Mouse (Mus musculus): ENCODE data around the gene Mia. TPM values are rescaled to one million over a fixed set of nuclear protein-coding genes. Genes with fewer than 3 reads are reported as not detected.

The Mia gene
- polyA plus RNA-seq, 1 experiment from 2014 or later: 0.45 TPM

DNA sequence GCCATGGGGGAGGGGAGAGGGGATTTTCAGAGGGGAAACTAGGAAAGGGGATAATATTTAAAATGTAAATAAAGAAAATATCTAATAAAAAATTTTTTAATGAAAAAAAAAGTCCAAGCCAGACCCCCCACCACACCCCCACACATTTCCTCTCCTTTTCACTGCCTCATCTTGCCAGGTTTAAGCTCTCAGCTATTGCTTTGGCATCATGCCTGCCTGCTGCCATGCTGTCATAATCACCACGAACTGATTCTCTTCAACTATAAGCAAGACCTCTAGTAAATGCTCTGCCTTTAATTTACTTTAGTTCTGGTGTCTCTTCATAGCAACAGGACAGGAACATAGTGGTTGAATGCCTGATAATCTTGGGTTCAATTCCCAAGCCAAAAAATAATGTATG, 1.5 kb upstream of the Mia start:
- H3K27me3 ChIP-seq (replicated peaks): no peaks in the 10 kb centered on the region
- no peak for ATAC-seq
- H3K4me3 ChIP-seq: no peak overlapping the region
- 74% methylated on average over 1 of the region's 1 CpGs for WGBS (ENCODE audit: insufficient replicate concordance)
- peaks cover 48% of the 10 kb centered on the region for H3K36me3 ChIP-seq
- no peak overlapping the region for H3K4me2 ChIP-seq
- no peak overlapping the region for H3K27ac ChIP-seq
- no peak overlapping the region for H3K9ac ChIP-seq
- peaks cover 22% of the 10 kb centered on the region for H3K4me1 ChIP-seq
- H3K9me3 ChIP-seq (replicated peaks): no peaks in the 10 kb centered on the region

DNA sequence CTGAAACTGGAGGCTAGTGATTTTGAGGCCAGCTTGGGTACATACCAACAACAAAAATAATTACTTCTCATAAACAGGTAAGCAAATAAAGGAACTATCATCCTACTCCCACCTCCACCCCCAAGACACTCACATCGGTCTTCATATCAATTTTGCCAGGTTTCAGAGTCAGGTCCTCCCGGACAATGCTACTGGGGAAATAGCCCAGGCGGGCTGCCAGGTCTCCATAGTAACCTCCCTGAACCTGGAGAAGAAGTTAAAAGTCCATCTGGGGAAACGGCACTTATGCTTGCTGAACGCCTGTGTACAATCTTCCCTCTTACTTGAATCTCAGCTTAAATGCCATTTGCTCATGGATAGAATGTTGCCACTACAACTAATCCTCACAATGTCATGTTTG, 921 bp downstream of the Mia start:
- WGBS (ENCODE audit: insufficient replicate concordance): 77% methylated on average over 5 of the region's 5 CpGs
- no peak overlapping the region for H3K4me2 ChIP-seq

DNA sequence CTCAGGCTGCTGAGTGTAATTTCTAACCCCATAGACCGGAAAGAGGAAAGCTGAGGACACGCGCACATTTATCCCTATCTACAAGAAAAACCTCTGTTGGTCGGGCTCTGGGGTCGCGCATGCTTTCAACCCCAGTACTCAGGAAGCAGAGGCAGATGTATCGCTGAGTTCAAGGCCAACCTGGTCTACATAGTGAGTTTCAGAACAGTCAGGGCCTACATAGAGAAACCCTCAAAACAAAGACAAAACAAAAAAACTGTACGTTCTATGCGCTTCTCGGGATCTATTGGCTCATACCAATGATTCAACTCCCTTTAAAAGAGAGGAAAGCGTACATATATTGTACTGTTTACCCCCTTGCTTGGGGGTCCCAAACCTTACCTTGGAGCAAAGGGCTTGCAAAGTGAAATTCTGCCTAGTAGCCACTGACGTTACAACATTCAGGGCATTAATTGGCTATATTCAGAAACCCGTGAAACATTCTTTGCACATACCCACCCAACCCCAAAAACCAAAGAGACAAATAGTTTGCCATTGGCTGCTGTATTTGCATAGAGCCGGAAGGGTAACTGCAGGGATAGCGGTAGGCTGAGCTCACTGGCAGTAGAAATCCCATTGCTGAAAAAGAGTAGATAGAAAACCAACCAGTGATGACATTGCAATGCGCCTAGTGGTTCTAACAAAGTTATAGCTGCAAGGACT, 1.6 kb downstream of the Mia start:
- Histone ChIP-seq H3K36me3 (peaks cover 30% of the 10 kb centered on the region), H3K4me3 (peak overlapping the region; percentile 74), H3K4me2 (peak overlapping the region; percentile 81), H3K27me3 (replicated peaks) (no peaks in the 10 kb centered on the region), H3K4me1 (peaks cover 27% of the 10 kb centered on the region), H3K27ac (peak overlapping the region; percentile 66), H3K9ac (peak overlapping the region; percentile 53; the same call in 1 of the 2 replicates), H3K9me3 (replicated peaks) (no peaks in the 10 kb centered on the region)
- WGBS (ENCODE audit: insufficient replicate concordance): 43% methylated on average over 16 of the region's 16 CpGs
- no peak for ATAC-seq

More for the DNA sequence above, 921 bp downstream of the Mia start:
- Histone ChIP-seq H3K27me3 (replicated peaks) (no peaks in the 10 kb centered on the region), H3K27ac (0 out of 2 replicates have a peak overlapping the region, but pooled peaks have one; percentile 66), H3K36me3 (peaks cover 30% of the 10 kb centered on the region), H3K9ac (no peak overlapping the region), H3K4me1 (peaks cover 23% of the 10 kb centered on the region), H3K9me3 (replicated peaks) (no peaks in the 10 kb centered on the region), H3K4me3 (no peak overlapping the region)
- ATAC-seq: no peak

DNA sequence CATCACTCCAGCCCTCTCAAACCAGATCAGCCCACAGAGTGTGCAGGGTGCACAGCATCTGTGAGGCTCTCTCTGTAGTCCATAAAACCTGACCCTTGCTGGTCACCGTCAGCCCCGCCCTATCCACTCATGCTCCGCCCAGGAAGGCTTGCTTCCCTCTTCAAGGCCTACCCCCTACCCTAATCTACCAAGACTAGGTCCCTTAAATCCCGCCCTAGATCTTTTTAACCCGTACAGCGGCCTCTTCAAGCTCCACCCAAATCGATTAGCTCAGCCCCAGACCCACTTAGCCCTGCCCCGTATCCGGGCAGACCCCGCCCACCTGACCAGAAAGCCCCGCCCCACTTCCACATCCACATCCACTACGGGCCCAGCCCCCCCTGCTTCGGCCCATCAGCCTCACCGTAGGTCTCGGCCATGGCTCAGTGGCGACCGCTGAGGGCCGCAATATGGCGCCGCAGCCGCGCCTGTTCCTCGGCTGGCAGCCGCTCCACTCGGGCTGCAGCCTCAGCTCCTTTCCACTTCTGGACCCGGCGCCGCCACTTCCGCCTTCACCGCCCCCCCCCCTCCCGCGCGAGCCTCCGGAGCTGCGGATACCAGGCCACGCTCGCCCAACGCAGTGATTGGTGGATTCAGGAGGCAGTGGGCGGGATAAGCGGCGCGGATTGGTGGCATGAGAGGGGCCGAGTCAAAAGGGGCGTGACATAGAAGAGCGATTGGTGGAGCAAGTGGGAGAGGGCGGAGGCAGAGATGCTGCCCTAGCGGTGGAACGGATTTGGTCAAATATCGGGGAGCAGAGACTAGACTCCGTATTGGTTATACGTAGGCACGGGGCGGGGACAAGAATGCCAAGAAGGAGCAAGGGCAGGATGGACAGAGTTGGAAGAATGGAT, 2.4 kb downstream of the Mia start, which contains the start of gene Rab4b:
Gene Rab4b (minus strand): TSS at position 573 of the 893 bp plus-strand sequence.
- Histone ChIP-seq H3K9me3 (replicated peaks) (no peaks in the 10 kb centered on the region), H3K4me2 (peak within 1 kb of the TSS; percentile 81), H3K27ac (peak within 1 kb of the TSS; percentile 86), H3K36me3 (peaks cover 32% of the 10 kb centered on the region), H3K4me3 (peak within 1 kb of the TSS; percentile 74), H3K27me3 (replicated peaks) (no peaks in the 10 kb centered on the region), H3K9ac (peak within 1 kb of the TSS; percentile 64), H3K4me1 (peaks cover 32% of the 10 kb centered on the region)
- ATAC-seq: peak; percentile 96
- under 1% methylated on average over 52 of the region's 53 CpGs for WGBS (ENCODE audit: insufficient replicate concordance)

GRCm38 (mm10) chr7:27177942-27178323, 3.0 kb downstream of the Mia start:
- ATAC-seq: 0 out of 2 replicates have a peak, but pooled peaks have one; percentile 0
- WGBS (ENCODE audit: insufficient replicate concordance): 16% methylated on average over 4 of the region's 4 CpGs
- Histone ChIP-seq H3K27ac (peak overlapping the region; percentile 86), H3K4me1 (peaks cover 32% of the 10 kb centered on the region), H3K4me2 (peak overlapping the region; percentile 81), H3K27me3 (replicated peaks) (no peaks in the 10 kb centered on the region), H3K4me3 (peak overlapping the region; percentile 74), H3K9ac (peak overlapping the region; percentile 64), H3K36me3 (peaks cover 31% of the 10 kb centered on the region), H3K9me3 (replicated peaks) (no peaks in the 10 kb centered on the region)

DNA sequence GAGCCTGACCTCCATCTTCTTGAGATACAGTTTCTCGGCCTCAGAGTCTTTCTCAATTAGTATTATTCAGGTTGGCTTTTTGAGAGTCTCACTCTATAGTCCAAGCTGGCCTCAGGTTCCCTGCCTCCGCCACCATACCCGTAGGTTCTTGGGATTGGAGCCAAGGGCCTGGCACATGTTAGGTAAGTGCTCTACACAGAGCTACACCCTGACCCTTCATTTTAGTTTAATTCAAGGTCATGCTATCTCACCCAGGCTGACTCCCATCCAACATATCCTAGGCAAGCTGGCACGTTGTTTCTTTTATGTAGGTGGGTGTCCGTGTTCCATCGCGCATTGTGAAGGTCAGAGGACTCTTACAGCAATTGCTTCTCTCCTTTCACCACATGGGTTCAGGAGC, 6.1 kb downstream of the Mia start:
- Histone ChIP-seq H3K9ac (no peak overlapping the region), H3K27me3 (replicated peaks) (no peaks in the 10 kb centered on the region), H3K4me2 (no peak overlapping the region), H3K4me1 (peaks cover 26% of the 10 kb centered on the region), H3K27ac (no peak overlapping the region), H3K9me3 (replicated peaks) (no peaks in the 10 kb centered on the region), H3K4me3 (no peak overlapping the region), H3K36me3 (peaks cover 46% of the 10 kb centered on the region)
- no peak for ATAC-seq
- 92% methylated on average over 7 of the region's 7 CpGs for WGBS (ENCODE audit: insufficient replicate concordance)

- Histone ChIP-seq H3K27me3 (replicated peaks) (no peaks in the 10 kb centered on the region), H3K4me1 (peaks cover 22% of the 10 kb centered on the region), H3K9me3 (replicated peaks) (no peaks in the 10 kb centered on the region), H3K36me3 (peaks cover 46% of the 10 kb centered on the region), H3K27ac (no peak overlapping the region), H3K4me2 (no peak overlapping the region), H3K4me3 (no peak overlapping the region), H3K9ac (peak overlapping the region; percentile 0; the same call in 1 of the 2 replicates)
- WGBS (ENCODE audit: insufficient replicate concordance): 80% methylated on average over 15 of the region's 15 CpGs
- no peak for ATAC-seq
Measured at GRCm38 (mm10) chr7:27174496-27174895, 6.5 kb downstream of the Mia start.

DNA sequence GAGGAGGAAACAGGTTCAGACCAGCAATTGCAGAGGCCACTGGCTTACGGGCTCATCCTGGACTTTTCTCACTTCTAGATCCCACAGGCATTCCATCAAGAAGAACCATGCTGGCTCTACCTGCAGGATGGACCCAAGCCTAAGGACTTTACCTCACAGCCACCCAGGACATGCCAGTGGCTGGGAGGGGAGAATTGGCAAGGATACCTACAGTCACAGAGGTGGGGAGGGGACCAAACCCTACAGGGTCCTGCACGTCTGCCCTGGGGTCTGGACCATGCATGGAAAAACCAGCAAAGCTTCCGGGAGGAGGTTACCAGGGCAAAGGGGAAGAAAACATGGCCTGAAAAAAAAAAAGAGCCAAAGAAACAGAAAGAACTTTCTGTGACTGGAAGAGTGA, 10.0 kb downstream of the Mia start:
- no peak overlapping the region for H3K4me3 ChIP-seq
- peaks cover 46% of the 10 kb centered on the region for H3K36me3 ChIP-seq
- WGBS (ENCODE audit: insufficient replicate concordance): 77% methylated on average over 3 of the region's 3 CpGs
- no peak overlapping the region for H3K27ac ChIP-seq
- peaks cover 26% of the 10 kb centered on the region for H3K4me1 ChIP-seq
- no peaks in the 10 kb centered on the region for H3K27me3 ChIP-seq (replicated peaks)
- H3K9me3 ChIP-seq (replicated peaks): no peaks in the 10 kb centered on the region
- H3K9ac ChIP-seq: no peak overlapping the region
- H3K4me2 ChIP-seq: no peak overlapping the region
- ATAC-seq: no peak

DNA sequence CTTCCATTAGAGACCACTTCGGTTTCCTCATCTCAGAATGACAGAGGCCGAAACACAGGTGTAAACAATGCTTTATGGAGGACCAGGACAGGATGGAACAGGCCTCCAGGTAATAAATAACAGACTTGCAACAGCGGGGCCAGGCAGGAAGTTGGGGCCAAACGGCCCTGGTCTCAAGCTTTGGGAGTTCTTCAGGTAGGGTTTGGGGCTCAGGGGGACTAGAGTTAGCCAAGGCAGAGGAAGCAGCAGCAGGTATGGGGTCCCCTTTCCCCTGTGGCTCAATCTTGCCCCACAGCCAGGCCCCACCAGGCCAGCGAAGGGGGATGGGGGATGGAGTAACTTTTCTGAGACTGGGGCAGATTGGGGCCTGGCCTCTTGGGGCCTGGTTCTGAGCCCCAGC, 12.6 kb downstream of the Mia start:
- Histone ChIP-seq H3K27me3 (replicated peaks) (no peaks in the 10 kb centered on the region), H3K36me3 (peaks cover 45% of the 10 kb centered on the region), H3K9ac (no peak overlapping the region), H3K4me3 (no peak overlapping the region), H3K9me3 (replicated peaks) (no peaks in the 10 kb centered on the region), H3K4me1 (peaks cover 44% of the 10 kb centered on the region), H3K27ac (0 out of 2 replicates have a peak overlapping the region, but pooled peaks have one; percentile 13), H3K4me2 (no peak overlapping the region)
- WGBS (ENCODE audit: insufficient replicate concordance): 74% methylated on average over 5 of the region's 5 CpGs
- no peak for ATAC-seq

- Histone ChIP-seq H3K4me3 (peak overlapping the region; percentile 84), H3K27me3 (replicated peaks) (no peaks in the 10 kb centered on the region), H3K4me2 (peak overlapping the region; percentile 81), H3K9ac (peak overlapping the region; percentile 90), H3K4me1 (peaks cover 49% of the 10 kb centered on the region), H3K27ac (peak overlapping the region; percentile 92), H3K9me3 (replicated peaks) (no peaks in the 10 kb centered on the region), H3K36me3 (peaks cover 45% of the 10 kb centered on the region)
- WGBS (ENCODE audit: insufficient replicate concordance): 73% methylated on average over 11 of the region's 11 CpGs
- no peak for ATAC-seq
Measured at GRCm38 (mm10) chr7:27167475-27168094, 13.4 kb downstream of the Mia start.

GRCm38 (mm10) chr7:27166614-27167474, 14.1 kb downstream of the Mia start, which contains the start of gene Egln2:
Gene Egln2, minus strand, starts transcription at chr7:27166802.
- 1% methylated on average over 60 of the region's 61 CpGs for WGBS (ENCODE audit: insufficient replicate concordance)
- Histone ChIP-seq H3K9me3 (replicated peaks) (no peaks in the 10 kb centered on the region), H3K27me3 (replicated peaks) (no peaks in the 10 kb centered on the region), H3K4me1 (peaks cover 56% of the 10 kb centered on the region), H3K36me3 (peaks cover 45% of the 10 kb centered on the region), H3K4me2 (peak within 1 kb of the TSS; percentile 81), H3K9ac (peak within 1 kb of the TSS; percentile 90), H3K27ac (peak within 1 kb of the TSS; percentile 92), H3K4me3 (peak within 1 kb of the TSS; percentile 84)
- peak; percentile 86 for ATAC-seq
